Mouse (Mus musculus) heart, postnatal 0 days (tissue): Measurements from ENCODE around the gene Ing3. TPM values are rescaled to one million over a fixed set of nuclear protein-coding genes. Genes with fewer than 3 reads are reported as not detected.

ENCODE experiments used
- ATAC-seq: fragments of 200-750 bp; cut with Nextera tagmentation; 2 replicates; pipeline ENCODE4 v1.8.0; 2017; ENCODE audit warnings: low read depth, moderate number of reproducible peaks, moderate library complexity; ENCODE audit not compliant: insufficient read depth
- DNase-seq: peaks from one replicate; pipeline ENCODE4 v3.0.0-alpha.2; 2016; ENCODE audit warnings: low spot score
- H3K27ac ChIP-seq: fragments of 300-500 bp; sonication (generic); 2 replicates; pipeline ENCODE4 v1.5.1; 2014; ENCODE audit warnings: low read depth, mild to moderate bottlenecking
- H3K27me3 ChIP-seq: fragments of 300-500 bp; sonication (generic); 2 replicates; pipeline ENCODE4 v1.6.1; 2014; ENCODE audit warnings: low read length, mixed read lengths; ENCODE audit not compliant: control insufficient read depth, insufficient read depth
- H3K36me3 ChIP-seq: fragments of 300-500 bp; sonication (generic); replicated peaks from 2 replicates; pipeline ENCODE4 v1.6.1; 2014; ENCODE audit warnings: low read length, mixed read lengths; ENCODE audit not compliant: control insufficient read depth, insufficient read depth
- H3K4me1 ChIP-seq: fragments of 300-500 bp; sonication (generic); 2 replicates; pipeline ENCODE4 v1.6.1; 2014; ENCODE audit warnings: antibody characterized with exemption; ENCODE audit not compliant: control insufficient read depth, insufficient read depth
- H3K4me2 ChIP-seq: fragments of 300-500 bp; sonication (generic); 2 replicates; pipeline ENCODE4 v1.6.1; 2014; ENCODE audit warnings: low read depth, mild to moderate bottlenecking, low read length, moderate library complexity
- H3K4me3 ChIP-seq: fragments of 300-500 bp; sonication (generic); 2 replicates; pipeline ENCODE4 v1.5.1; 2014; ENCODE audit warnings: low read depth, low read length
- H3K9ac ChIP-seq: fragments of 300-500 bp; sonication (generic); replicated peaks from 2 replicates; pipeline ENCODE4 v1.6.1; 2014; ENCODE audit warnings: low read depth, low read length, mixed read lengths
- H3K9me3 ChIP-seq: fragments of 300-500 bp; sonication (generic); replicated peaks from 2 replicates; pipeline ENCODE4 v1.6.1; 2016; ENCODE audit warnings: low read length; ENCODE audit not compliant: control insufficient read depth
- CTCF ChIP-seq: IDR thresholded peaks from 2 replicates; pipeline ENCODE4 v1.5.1; 2016; ENCODE audit warnings: antibody characterized with exemption, control low read depth, low read depth
- EP300 ChIP-seq: IDR thresholded peaks from 2 replicates; pipeline ENCODE4 v1.6.1; 2016; ENCODE audit warnings: antibody characterized with exemption, low read depth
- WGBS: fragments of 180-500 bp; shearing (Covaris S2); extraction: QIAGEN DNeasy Blood & Tissue Kit; methylation state at CpG from one replicate; pipeline ENCODE4 v1.1.7; 2014; 5-methylcytosine and 5-hydroxymethylcytosine counted together
- polyA plus RNA-seq: library from polyadenylated mRNA; unstranded; fragments of >200 nt; fragmentation: Nextera tagmentation; extraction: Ambion mirVana; gene quantifications from 2 replicates; pipeline ENCODE4 v1.2.1, GENCODE M21; 2015
- total RNA-seq: library from RNA; depleted of rRNA; stranded (reverse); fragments of >200 nt; gene quantifications from 2 replicates; pipeline ENCODE4 v1.2.3, GENCODE M21; 2014; ENCODE audit warnings: low replicate concordance

Gene Ing3
- total and polyA plus RNA-seq, 2 experiments from 2014 or later: 11.6 to 28.4 TPM

DNA sequence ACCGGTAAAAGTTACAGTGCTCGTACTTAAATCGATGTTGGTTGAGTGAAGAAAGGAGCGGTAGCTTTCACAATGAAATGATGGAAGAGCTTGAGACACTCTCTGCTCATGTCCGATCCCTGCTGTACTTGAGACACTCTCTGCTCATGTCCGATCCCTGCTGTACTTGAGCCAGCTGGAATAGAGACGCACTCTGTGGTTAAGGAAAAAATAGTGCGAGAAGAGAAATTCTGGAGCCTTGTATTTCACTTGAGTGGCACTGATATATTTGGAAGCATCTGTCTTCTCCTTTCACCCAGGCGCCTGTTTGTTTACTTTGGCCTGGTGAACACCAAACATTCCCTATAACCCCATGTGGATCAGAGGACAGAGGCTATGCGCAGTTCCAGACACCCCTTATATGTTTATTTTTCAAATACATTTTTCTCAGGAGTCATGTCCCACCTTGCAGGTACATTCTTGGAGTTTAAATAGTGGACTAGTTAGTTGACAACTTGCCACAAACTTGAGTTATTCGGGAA lies 61.5 kb downstream of the Ing3 start:
- ATAC-seq (no peak), DNase-seq (no peak)
- Histone ChIP-seq H3K9me3 (no peaks in the 10 kb centered on the region), H3K4me2 (no peak overlapping the region), H3K9ac (no peak overlapping the region), H3K27me3 (no peaks in the 10 kb centered on the region), H3K4me1 (no peaks in the 10 kb centered on the region), H3K27ac (no peak overlapping the region), H3K4me3 (no peak overlapping the region), H3K36me3 (no peaks in the 10 kb centered on the region)
- TF ChIP-seq CTCF (no peak), EP300 (no peak)
- WGBS: 83% methylated on average over 11 of the region's 11 CpGs

DNA sequence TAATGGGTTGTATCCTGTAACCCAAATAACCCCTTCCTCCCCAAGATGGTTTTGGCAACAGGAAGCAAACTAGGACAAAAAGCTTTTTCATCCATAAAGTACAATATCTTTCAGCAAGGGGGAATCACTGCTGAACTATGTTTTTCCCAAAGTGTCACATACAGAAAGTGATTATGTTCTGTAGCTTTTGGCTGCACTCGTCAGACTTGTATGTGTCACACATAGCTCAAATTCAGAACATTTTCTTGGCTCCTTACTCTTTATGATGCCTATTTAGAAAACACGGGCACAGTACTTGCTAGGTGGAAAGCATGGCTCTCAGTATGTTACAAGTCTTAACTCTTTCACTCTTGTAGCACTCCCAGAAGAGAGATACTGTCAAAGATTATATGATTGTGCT lies 62.2 kb downstream of the Ing3 start:
- Histone ChIP-seq H3K4me2 (no peak overlapping the region), H3K27ac (0 out of 2 replicates have a peak overlapping the region, but pooled peaks have one; percentile 15), H3K9ac (no peak overlapping the region), H3K36me3 (no peaks in the 10 kb centered on the region), H3K27me3 (no peaks in the 10 kb centered on the region), H3K4me1 (no peaks in the 10 kb centered on the region), H3K9me3 (no peaks in the 10 kb centered on the region), H3K4me3 (no peak overlapping the region)
- WGBS: 30% methylated on average over 2 of the region's 2 CpGs
- no peak for DNase-seq
- ATAC-seq: peak; percentile 20; the same call in 1 of the 2 replicates
- TF ChIP-seq CTCF (no peak), EP300 (no peak)

DNA sequence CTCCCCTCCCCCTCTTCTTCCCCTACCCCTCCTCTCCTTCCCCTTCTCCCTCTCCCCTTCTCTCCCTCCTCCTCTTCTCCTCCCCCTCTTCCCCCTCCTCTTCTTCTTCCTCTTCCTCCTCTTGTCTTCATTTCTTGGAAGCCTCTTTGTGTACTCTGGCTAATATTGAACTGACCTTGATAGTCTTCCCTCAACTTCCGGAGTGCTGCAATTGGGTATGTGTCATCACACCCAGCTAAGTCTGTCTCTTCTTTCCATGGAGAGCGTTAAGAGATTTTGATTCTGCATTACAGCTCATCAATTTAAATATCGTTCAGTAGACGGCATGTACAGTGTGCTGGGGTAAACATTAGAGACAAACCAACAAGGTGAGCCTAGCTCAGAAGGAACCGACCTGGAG lies 62.7 kb downstream of the Ing3 start:
- WGBS: 62% methylated on average over 5 of the region's 5 CpGs
- Histone ChIP-seq H3K27me3 (no peaks in the 10 kb centered on the region), H3K4me1 (no peaks in the 10 kb centered on the region), H3K9ac (no peak overlapping the region), H3K27ac (peak overlapping the region; percentile 15; the same call in 1 of the 2 replicates), H3K9me3 (no peaks in the 10 kb centered on the region), H3K4me2 (no peak overlapping the region), H3K36me3 (no peaks in the 10 kb centered on the region), H3K4me3 (no peak overlapping the region)
- ATAC-seq (no peak), DNase-seq (no peak)
- no peak for TF ChIP-seq EP300
- no peak for TF ChIP-seq CTCF

DNA sequence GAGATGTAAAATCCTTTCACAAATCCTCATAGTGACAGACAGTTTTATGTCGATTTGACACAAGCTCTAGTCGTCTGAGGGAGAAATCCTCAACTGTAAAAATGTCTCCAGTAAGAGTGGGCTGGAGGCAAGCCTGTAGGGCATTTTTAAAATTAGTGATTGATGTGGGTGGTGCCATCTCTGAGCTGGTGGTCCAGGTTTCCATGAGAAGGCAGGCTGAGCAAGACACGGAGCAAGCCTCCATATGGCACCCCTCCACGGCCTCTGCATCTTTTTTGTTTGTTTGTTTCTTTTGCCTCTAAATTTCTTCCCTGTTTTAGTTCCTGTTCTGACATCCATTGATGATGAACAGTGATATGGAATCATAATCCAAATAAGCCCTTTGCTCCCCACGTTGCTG lies 63.1 kb downstream of the Ing3 start:
- Histone ChIP-seq H3K36me3 (no peaks in the 10 kb centered on the region), H3K4me1 (no peaks in the 10 kb centered on the region), H3K9me3 (no peaks in the 10 kb centered on the region), H3K4me2 (no peak overlapping the region), H3K4me3 (no peak overlapping the region), H3K27me3 (no peaks in the 10 kb centered on the region), H3K9ac (no peak overlapping the region), H3K27ac (0 out of 2 replicates have a peak overlapping the region, but pooled peaks have one; percentile 15)
- no peak for DNase-seq
- TF ChIP-seq CTCF (no peak), EP300 (no peak)
- ATAC-seq: no peak
- 71% methylated on average over 5 of the region's 5 CpGs for WGBS

DNA sequence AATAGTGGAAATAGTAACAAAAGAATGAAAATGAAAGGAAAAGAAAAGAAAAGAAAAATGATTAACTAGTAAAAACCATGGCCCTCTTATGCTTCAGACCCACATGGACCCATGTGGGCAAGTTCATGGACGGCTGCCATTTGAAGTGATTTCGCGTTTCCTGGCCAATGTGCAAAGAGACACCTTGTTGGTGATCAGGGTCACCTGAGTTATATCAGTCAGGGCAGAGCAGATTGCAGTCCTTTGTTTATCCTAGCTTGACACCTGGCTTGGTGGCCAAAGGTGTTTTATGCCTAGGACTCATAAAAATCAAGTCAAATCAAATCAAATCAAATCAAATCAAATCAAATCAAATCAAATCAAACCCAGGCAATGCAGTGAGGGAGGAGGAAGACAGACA lies 64.0 kb downstream of the Ing3 start:
- Histone ChIP-seq H3K36me3 (no peaks in the 10 kb centered on the region), H3K9me3 (no peaks in the 10 kb centered on the region), H3K4me2 (no peak overlapping the region), H3K27ac (no peak overlapping the region), H3K27me3 (no peaks in the 10 kb centered on the region), H3K4me1 (no peaks in the 10 kb centered on the region), H3K9ac (no peak overlapping the region), H3K4me3 (no peak overlapping the region)
- DNase-seq: no peak
- ATAC-seq: no peak
- TF ChIP-seq CTCF: no peak
- no peak for TF ChIP-seq EP300
- WGBS: 82% methylated on average over 3 of the region's 3 CpGs

DNA sequence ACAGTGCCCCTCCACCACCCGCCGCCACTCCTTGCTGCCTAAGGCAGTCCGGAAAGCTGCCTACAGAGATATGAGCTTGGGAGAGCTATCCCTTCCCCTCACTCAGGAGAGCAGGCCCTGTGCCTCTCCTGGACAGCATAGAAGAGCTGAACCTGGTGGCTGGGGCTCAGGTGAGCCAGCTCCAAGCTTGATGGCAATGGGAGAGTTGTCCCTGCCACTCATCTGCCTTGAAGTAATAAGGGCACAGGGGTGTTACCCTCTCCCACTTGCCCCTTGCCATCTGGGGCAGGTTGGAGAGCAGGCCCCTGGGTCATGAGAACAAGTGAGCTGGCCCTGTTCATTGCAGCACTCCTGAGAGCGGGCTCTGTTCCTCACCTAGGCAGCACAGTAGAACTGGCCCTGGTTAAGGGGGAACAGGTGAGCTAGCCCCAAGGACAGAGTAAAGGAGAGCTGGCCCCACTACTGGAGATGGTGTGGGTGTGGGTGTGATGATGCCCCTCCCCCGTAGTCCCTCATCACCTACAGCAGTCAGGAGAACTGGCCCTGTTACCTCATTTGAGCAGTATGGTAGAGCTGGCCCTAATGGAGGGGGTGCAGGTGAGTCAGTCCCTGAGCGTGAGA lies 65.0 kb downstream of the Ing3 start:
- H3K27me3 ChIP-seq: no peaks in the 10 kb centered on the region
- no peaks in the 10 kb centered on the region for H3K9me3 ChIP-seq
- H3K4me2 ChIP-seq: no peak overlapping the region
- H3K9ac ChIP-seq: no peak overlapping the region
- no peak for ATAC-seq
- no peak overlapping the region for H3K4me3 ChIP-seq
- no peak overlapping the region for H3K27ac ChIP-seq
- H3K36me3 ChIP-seq: no peaks in the 10 kb centered on the region
- no peak for DNase-seq
- peaks cover 6% of the 10 kb centered on the region; the same call in 1 of the 2 replicates for H3K4me1 ChIP-seq
- TF ChIP-seq EP300: no peak
- no peak for TF ChIP-seq CTCF
- WGBS: 95% methylated on average over 6 of the region's 6 CpGs
